ENCODE assay signal across 25 mouse cellular contexts in genomic region chr12:72666015-72666414, GRCm38 (mm10). TPM values are rescaled to one million over a fixed set of nuclear protein-coding genes. Genes with fewer than 3 reads are reported as not detected.
"Had no signal": no experiment of that assay in that cellular context is flagged by ENCODE, and none has a peak within 500 bp of the region (broad histone marks: within the 10 kb centered on the region; RNA-seq: fewer than 3 reads in every experiment).

No protein-coding gene starts in this region.

- H3K27ac ChIP-seq: kidney, postnatal 0 days; liver, embryonic 13.5 days; midbrain, embryonic 13.5 days; neural tube, embryonic 15.5 days had no signal

- DNase-seq: kidney, postnatal 36 days; layer of hippocampus, adult 9-11 months; layer of hippocampus, postnatal 36 days; liver, embryonic 13.5 days; liver, postnatal 0 days; lung, postnatal 36 days; right cerebral cortex, adult 18-20 months; right cerebral cortex, postnatal 25 days; thymus, adult 18-20 months; thymus, postnatal 25 days had no signal

- H3K27me3 ChIP-seq: limb, embryonic 15.5 days; liver, embryonic 13.5 days; lung, embryonic 15.5 days; neural tube, embryonic 15.5 days had no signal

- H3K36me3 ChIP-seq: limb, embryonic 15.5 days; liver, embryonic 13.5 days; lung, embryonic 15.5 days; midbrain, embryonic 13.5 days; neural tube, embryonic 15.5 days had no signal

- H3K4me2 ChIP-seq: midbrain, embryonic 13.5 days had no signal

- ATAC-seq: liver, postnatal 0 days; midbrain, embryonic 13.5 days had no signal

- H3K4me3 ChIP-seq: midbrain, embryonic 13.5 days had no signal

- H3K9ac ChIP-seq: limb, embryonic 15.5 days; liver, embryonic 13.5 days; lung, embryonic 15.5 days; midbrain, embryonic 13.5 days; neural tube, embryonic 15.5 days had no signal

- H3K9me3 ChIP-seq: limb, embryonic 15.5 days; liver, embryonic 13.5 days; lung, embryonic 15.5 days; midbrain, embryonic 13.5 days; neural tube, embryonic 15.5 days had no signal

RNA-seq across cellular contexts. Expression of gene Gm4756, which starts 16.6 kb away (rescaled TPM):
- total RNA-seq: layer of hippocampus, adult 18-20 months; layer of hippocampus, postnatal 36 days; left cerebral cortex, adult 8-10 months; left cerebral cortex, postnatal 25 days; megakaryocyte progenitor cell, adult 5-6 weeks; midbrain, postnatal 0 days had no signal
- polyA plus RNA-seq: kidney, postnatal 0 days; limb, embryonic 11.5 days; limb, embryonic 15.5 days; liver, embryonic 13.5 days; lung, embryonic 15.5 days; midbrain, embryonic 13.5 days; midbrain, postnatal 0 days; neural tube, embryonic 11.5 days; neural tube, embryonic 15.5 days; small intestine, adult 2 months; stomach, embryonic 16.5 days; urinary bladder, adult 2 months had no signal
